Mouse (Mus musculus): ENCODE data around the gene Elovl6. TPM values are rescaled to one million over a fixed set of nuclear protein-coding genes. Genes with fewer than 3 reads are reported as not detected.

Elovl6 gene
- total and polyA plus RNA-seq, 3 experiments, result 15.0 to 17.2 TPM; not detected in 1

DNA sequence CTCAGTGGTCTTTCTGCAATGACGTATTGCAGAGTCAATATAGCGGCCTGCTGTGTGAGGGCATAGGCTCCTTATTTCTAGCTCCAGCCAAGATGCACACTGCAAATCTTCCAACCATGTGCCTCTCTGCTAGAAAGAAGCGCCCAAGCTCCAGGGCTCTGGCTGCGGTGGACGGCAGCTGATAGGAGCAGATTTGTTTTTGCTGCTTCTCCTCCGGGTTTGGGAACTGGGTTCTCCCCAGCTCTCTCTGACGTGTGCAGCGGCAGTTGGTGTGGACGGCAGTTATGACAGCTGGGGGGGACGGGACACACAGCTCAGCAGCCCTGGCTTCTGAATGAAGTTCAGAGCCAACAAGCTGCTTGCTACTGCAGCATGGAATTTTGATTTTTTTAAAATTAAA lies 150.2 kb downstream of the Elovl6 start (continued):
- TF ChIP-seq MEF2A (IDR thresholded peaks at IDR 0.05; ENCODE audit: extremely low read depth, insufficient replicate concordance, low read depth, low read length, poor library complexity, severe bottlenecking), result no peak
- peak; percentile 91 for TF ChIP-seq MYB (IDR thresholded peaks at IDR 0.05; ENCODE audit: low read depth, low read length)
- peak; percentile 73; the same call in 1 of the 2 replicates for TF ChIP-seq MYC (IDR thresholded peaks at IDR 0.05; ENCODE audit: low read depth, low read length)
- no peak for TF ChIP-seq ZNF384 (IDR thresholded peaks at IDR 0.05; ENCODE audit: low read depth, low read length)
- peak; percentile 76 for TF ChIP-seq TCF12 (IDR thresholded peaks at IDR 0.05; ENCODE audit: low read depth, low read length)
- TF ChIP-seq MAFK (IDR thresholded peaks at IDR 0.05; ENCODE audit: borderline replicate concordance, low read depth, low read length), result no peak
- no peak for TF ChIP-seq E2F4 (IDR thresholded peaks at IDR 0.05; ENCODE audit: borderline replicate concordance, low read depth, low read length)
- no peak for TF ChIP-seq ZC3H11A (IDR thresholded peaks at IDR 0.05; ENCODE audit: low read depth, low read length)
- TF ChIP-seq BHLHE40 (IDR thresholded peaks at IDR 0.05; ENCODE audit: borderline replicate concordance, low read depth, low read length), result peak; percentile 61; the same call in 1 of the 2 replicates
- no peak for TF ChIP-seq CHD1 (IDR thresholded peaks at IDR 0.05; ENCODE audit: low read depth, low read length)
- TF ChIP-seq ETS1 (IDR thresholded peaks at IDR 0.05; ENCODE audit: low read depth, low read length), result peak; percentile 84
- TF ChIP-seq NELFE (IDR thresholded peaks at IDR 0.05; ENCODE audit: low read depth, low read length), result no peak
- TF ChIP-seq GATA1 (IDR thresholded peaks at IDR 0.05; ENCODE audit: low read depth, low read length), result no peak
- peak; percentile 78 for TF ChIP-seq RCOR1 (IDR thresholded peaks at IDR 0.05; ENCODE audit: low read depth, low read length)
- TF ChIP-seq EP300 (IDR thresholded peaks at IDR 0.05; ENCODE audit: low read depth in 1 of 2, low read length in 2 of 2), result peak in 1 of 2 experiments; percentile 79; a peak in 2 of 4 replicates
- 0 out of 2 replicates have a peak, but pooled peaks have one; percentile 0 for TF ChIP-seq MAZ (IDR thresholded peaks at IDR 0.05; ENCODE audit: low read depth, low read length)
- no peak for TF ChIP-seq KAT2A (conservative IDR thresholded peaks at IDR 0.05; ENCODE audit: low read depth, low read length)
- TF ChIP-seq USF1 (IDR thresholded peaks at IDR 0.05; ENCODE audit: low read depth, low read length), result peak; percentile 73
- no peak for TF ChIP-seq ELF1 (IDR thresholded peaks at IDR 0.05; ENCODE audit: low read depth, low read length)
- TF ChIP-seq HCFC1 (IDR thresholded peaks at IDR 0.05; ENCODE audit: low read depth, low read length), result no peak
- TF ChIP-seq MXI1 (IDR thresholded peaks at IDR 0.05; ENCODE audit: low read depth, low read length), result peak; percentile 86
- TF ChIP-seq POLR2AphosphoS2 (IDR thresholded peaks at IDR 0.05; ENCODE audit: low read length), result no peak
- no peak for TF ChIP-seq ZMIZ1 (IDR thresholded peaks at IDR 0.05; ENCODE audit: low read depth, low read length)
- no peak for TF ChIP-seq SIN3A (IDR thresholded peaks at IDR 0.05; ENCODE audit: low read length)

Data from MEL (cell line).